Mouse (Mus musculus) CD8-positive naive resting alpha-beta T cell, adult 2 months (primary cell): ENCODE data around the gene Dhx37.

Source experiments
- DNase-seq, 2 experiments: peaks; one replicate each; pipeline ENCODE4 v3.0.0; 2022; ENCODE audit warnings: low read depth in 2 of 2, low spot score in 2 of 2

Gene Dhx37

GRCm38 (mm10) chr5:125368156-125368555, 65.8 kb downstream of the Dhx37 start:
- DNase-seq, result no peak

DNA sequence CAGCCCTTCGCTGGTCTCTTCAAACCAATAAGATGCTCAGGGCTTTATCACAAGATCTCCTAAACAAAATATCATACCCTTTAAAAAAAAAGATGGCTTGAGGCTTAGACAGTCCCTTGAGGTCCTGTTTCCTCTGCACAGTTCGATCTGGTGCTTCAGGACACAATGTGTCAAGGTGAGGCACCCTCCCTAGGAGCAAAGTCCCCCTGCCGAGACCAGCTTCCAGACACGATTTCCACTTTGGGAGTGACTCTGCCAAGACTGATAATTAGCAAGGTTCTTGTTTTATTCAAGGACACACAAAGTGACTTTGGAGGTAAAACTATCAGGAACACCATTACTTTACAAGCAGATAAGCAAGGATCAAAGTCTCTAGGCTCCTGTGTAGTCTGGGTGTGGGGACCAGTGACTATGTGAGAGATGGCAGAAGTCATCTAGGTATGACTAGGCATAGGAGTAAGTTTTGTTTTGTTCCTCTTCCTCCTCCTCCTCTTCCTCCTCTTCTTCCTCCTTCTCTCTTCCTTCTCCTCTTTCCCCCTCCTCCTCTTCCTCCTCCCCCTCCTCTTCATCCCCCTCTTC, 69.0 kb downstream of the Dhx37 start:
- DNase-seq, result no peak

- DNase-seq, result no peak
Measured at GRCm38 (mm10) chr5:125363894-125364293, 70.0 kb downstream of the Dhx37 start.
